Mouse (Mus musculus) CH12.LX (cell line): ENCODE data around the gene Coq7. TPM values are rescaled to one million over a fixed set of nuclear protein-coding genes. Genes with fewer than 3 reads are reported as not detected.

Experiments
- DNase-seq: peaks from one replicate; pipeline ENCODE4 v3.0.0-alpha.2; 2013; ENCODE audit errors: extremely low read depth
- H3K27ac ChIP-seq: 2 replicates; pipeline ENCODE4 v1.5.1; 2012; ENCODE audit warnings: low read depth, mild to moderate bottlenecking, control low read depth, moderate library complexity; ENCODE audit not compliant: insufficient read depth
- H3K27me3 ChIP-seq: replicated peaks from 2 replicates; pipeline ENCODE3; 2012; ENCODE audit warnings: inconsistent platforms
- H3K36me3 ChIP-seq, 2 experiments: replicated peaks in 1 of 2; 2 replicates each; pipeline versions ENCODE3 to v1.6.1; 2012; ENCODE audit warnings: inconsistent platforms in 1 of 2, low read length in 1 of 2, mild to moderate bottlenecking in 1 of 2, mixed read lengths in 1 of 2, moderate library complexity in 1 of 2; ENCODE audit not compliant: control insufficient read depth in 1 of 2, insufficient read depth in 1 of 2
- H3K4me1 ChIP-seq, 2 experiments: 2 replicates each; pipeline ENCODE4 v1.6.1; 2012; ENCODE audit warnings: inconsistent platforms in 1 of 2, moderate library complexity in 1 of 2; ENCODE audit not compliant: insufficient read depth in 2 of 2, control insufficient read depth in 1 of 2
- H3K4me2 ChIP-seq: 2 replicates; pipeline ENCODE4 v1.6.1; 2012; ENCODE audit warnings: low read depth, mild to moderate bottlenecking, control low read depth; ENCODE audit not compliant: poor library complexity, insufficient read depth, severe bottlenecking
- H3K4me3 ChIP-seq, 3 experiments: fragments of 150-350 bp in 1 of 3; sonication (generic) in 1 of 3; replicated peaks in 1 of 3; 2 replicates each; pipeline versions ENCODE3 to v1.5.1; 2011 to 2012; ENCODE audit warnings: low read depth in 2 of 3, low read length in 2 of 3, mild to moderate bottlenecking in 2 of 3, moderate library complexity in 2 of 3, control low read depth in 1 of 3, improper control_type of control experiment in 1 of 3, inconsistent platforms in 1 of 3, mixed read lengths in 1 of 3; ENCODE audit not compliant: poor library complexity in 1 of 3
- H3K79me2 ChIP-seq: replicated peaks from 2 replicates; pipeline ENCODE4 v1.6.1; 2012; ENCODE audit warnings: mild to moderate bottlenecking, moderate library complexity; ENCODE audit not compliant: control insufficient read depth, poor library complexity, insufficient read depth, severe bottlenecking; ENCODE audit errors: extremely low read depth
- H3K9ac ChIP-seq: 2 replicates; pipeline ENCODE4 v1.6.1; 2012; ENCODE audit warnings: low read depth, mild to moderate bottlenecking, control low read depth, moderate library complexity; ENCODE audit not compliant: insufficient read depth
- H3K9me3 ChIP-seq: replicated peaks from 2 replicates; pipeline ENCODE3; 2012; ENCODE audit warnings: low read length, inconsistent platforms, mixed read lengths
- BHLHE40 ChIP-seq: IDR thresholded peaks from 2 replicates; pipeline ENCODE4 v1.6.1; 2011; ENCODE audit warnings: mild to moderate bottlenecking, low read depth, low read length, improper control_type of control experiment
- CHD1 ChIP-seq: IDR thresholded peaks from 2 replicates; pipeline ENCODE4 v1.6.1; 2012; ENCODE audit warnings: low read depth, low read length, improper control_type of control experiment, inconsistent platforms
- CHD2 ChIP-seq: IDR thresholded peaks from 2 replicates; pipeline ENCODE4 v1.6.1; 2011; ENCODE audit warnings: low read length, improper control_type of control experiment
- CTCF ChIP-seq, 2 experiments: IDR thresholded peaks in 1 of 2; conservative IDR thresholded peaks in 1 of 2; 2 replicates each; pipeline ENCODE4 v1.5.1; 2011 to 2012; ENCODE audit warnings: low read depth in 2 of 2, low read length in 2 of 2, improper control_type of control experiment in 1 of 2, inconsistent platforms in 1 of 2, mild to moderate bottlenecking in 1 of 2, moderate library complexity in 1 of 2
- E2F4 ChIP-seq: IDR thresholded peaks from 2 replicates; pipeline ENCODE4 v1.6.1; 2011; ENCODE audit warnings: low read depth, low read length, improper control_type of control experiment; ENCODE audit not compliant: insufficient replicate concordance
- EP300 ChIP-seq: IDR thresholded peaks from 2 replicates; pipeline ENCODE4 v1.6.1; 2011; ENCODE audit warnings: low read length, improper control_type of control experiment
- GABPA ChIP-seq: IDR thresholded peaks from 2 replicates; pipeline ENCODE4 v1.6.1; 2012; ENCODE audit warnings: low read depth, low read length, improper control_type of control experiment, inconsistent platforms; ENCODE audit not compliant: insufficient replicate concordance
- JUN ChIP-seq: IDR thresholded peaks from 2 replicates; pipeline ENCODE4 v1.6.1; 2011; ENCODE audit warnings: low read depth, mild to moderate bottlenecking, low read length, improper control_type of control experiment, moderate library complexity; ENCODE audit not compliant: insufficient read depth
- KAT2A ChIP-seq: IDR thresholded peaks from 2 replicates; pipeline ENCODE4 v1.6.1; 2012; ENCODE audit warnings: low read length, improper control_type of control experiment, inconsistent platforms; ENCODE audit not compliant: insufficient replicate concordance
- MAFK ChIP-seq: IDR thresholded peaks from 2 replicates; pipeline ENCODE4 v1.6.1; 2011; ENCODE audit warnings: low read length, improper control_type of control experiment; ENCODE audit not compliant: insufficient replicate concordance
- MAZ ChIP-seq: IDR thresholded peaks from 2 replicates; pipeline ENCODE4 v1.6.1; 2012; ENCODE audit warnings: low read depth, mild to moderate bottlenecking, inconsistent platforms, low read length, improper control_type of control experiment, moderate library complexity
- MXI1 ChIP-seq: IDR thresholded peaks from 2 replicates; pipeline ENCODE4 v1.6.1; 2011; ENCODE audit warnings: mild to moderate bottlenecking, low read depth, low read length, improper control_type of control experiment
- MYC ChIP-seq: IDR thresholded peaks from 2 replicates; pipeline ENCODE4 v1.6.1; 2011; ENCODE audit warnings: low read depth, mild to moderate bottlenecking, improper control_type of control experiment, low read length
- NELFE ChIP-seq: IDR thresholded peaks from 2 replicates; pipeline ENCODE4 v1.6.1; 2011; ENCODE audit warnings: low read depth, low read length, improper control_type of control experiment
- NRF1 ChIP-seq: IDR thresholded peaks from 2 replicates; pipeline ENCODE4 v1.6.1; 2014; ENCODE audit warnings: low read depth, mild to moderate bottlenecking, inconsistent platforms, low read length, improper control_type of control experiment, moderate library complexity
- PAX5 ChIP-seq: IDR thresholded peaks from 2 replicates; pipeline ENCODE4 v1.6.1; 2012; ENCODE audit warnings: low read length, inconsistent platforms, mixed read lengths
- POLR2A ChIP-seq: IDR thresholded peaks from 2 replicates; pipeline ENCODE4 v1.6.1; 2011; ENCODE audit warnings: low read depth, mild to moderate bottlenecking, improper control_type of control experiment, low read length
- RAD21 ChIP-seq: IDR thresholded peaks from 2 replicates; pipeline ENCODE4 v1.6.1; 2011; ENCODE audit warnings: low read depth, mild to moderate bottlenecking, low read length, improper control_type of control experiment, moderate library complexity
- RCOR1 ChIP-seq: conservative IDR thresholded peaks from 2 replicates; pipeline ENCODE4 v1.6.1; 2012; ENCODE audit warnings: low read depth, mild to moderate bottlenecking, inconsistent platforms, low read length, improper control_type of control experiment
- SIN3A ChIP-seq: IDR thresholded peaks from 2 replicates; pipeline ENCODE4 v1.6.1; 2012; ENCODE audit warnings: low read length, improper control_type of control experiment, inconsistent platforms
- SMC3 ChIP-seq: IDR thresholded peaks from 2 replicates; pipeline ENCODE4 v1.6.1; 2011; ENCODE audit warnings: low read depth, low read length, improper control_type of control experiment
- TBP ChIP-seq: conservative IDR thresholded peaks from 2 replicates; pipeline ENCODE4 v1.6.1; 2011; ENCODE audit warnings: low read depth, low read length, improper control_type of control experiment
- TCF12 ChIP-seq: IDR thresholded peaks from 2 replicates; pipeline ENCODE4 v1.6.1; 2014; ENCODE audit warnings: low read depth, mild to moderate bottlenecking, inconsistent platforms, low read length, improper control_type of control experiment
- USF2 ChIP-seq: conservative IDR thresholded peaks from 2 replicates; pipeline ENCODE4 v1.6.1; 2011; ENCODE audit warnings: low read depth, low read length, improper control_type of control experiment
- ZC3H11A ChIP-seq: IDR thresholded peaks from 2 replicates; pipeline ENCODE4 v1.6.1; 2012; ENCODE audit warnings: low read depth, mild to moderate bottlenecking, inconsistent platforms, low read length, improper control_type of control experiment
- ZMIZ1 ChIP-seq: IDR thresholded peaks from 2 replicates; pipeline ENCODE4 v1.6.1; 2012; ENCODE audit warnings: low read depth, mild to moderate bottlenecking, inconsistent platforms, low read length, improper control_type of control experiment
- ZNF384 ChIP-seq: IDR thresholded peaks from 2 replicates; pipeline ENCODE4 v1.6.1; 2012; ENCODE audit warnings: low read depth, low read length, improper control_type of control experiment, inconsistent platforms
- dilution Hi-C: fragments of 300-500 bp; cut with MboI; formaldehyde crosslinking; loops from 2 replicates; pipeline ENCODE4 v1.14.3; 2020; ENCODE audit warnings: low sequenced_read_pairs; ENCODE audit not compliant: extremely low pct_unique_long_range_greater_than_20kb, extremely low pct_ligation_motif_present
- in situ Hi-C: fragments of 300-500 bp; cut with MboI; formaldehyde crosslinking; loops from 3 replicates; pipeline ENCODE4 v1.14.3; 2019; ENCODE audit warnings: low sequenced_read_pairs, low pct_ligation_motif_present, low pct_unique_long_range_greater_than_20kb, mixed read lengths
- polyA plus RNA-seq: library from polyadenylated mRNA; unstranded; fragments of >175 nt; gene quantifications from 2 replicates; pipeline ENCODE4 v1.2.1, GENCODE M21; 2012; ENCODE audit warnings: low read depth; ENCODE audit not compliant: insufficient read length
- total RNA-seq, 2 experiments: library from RNA; depleted of rRNA; stranded (reverse); fragments of 300-350 nt in 1 of 2; fragments of >200 nt in 1 of 2; gene quantifications; 2 replicates each; pipeline ENCODE4 v1.2.3; 2012 to 2014

Coq7 gene
- total and polyA plus RNA-seq, 3 experiments, result 38.8 to 50.4 (median 43.6) TPM

DNA sequence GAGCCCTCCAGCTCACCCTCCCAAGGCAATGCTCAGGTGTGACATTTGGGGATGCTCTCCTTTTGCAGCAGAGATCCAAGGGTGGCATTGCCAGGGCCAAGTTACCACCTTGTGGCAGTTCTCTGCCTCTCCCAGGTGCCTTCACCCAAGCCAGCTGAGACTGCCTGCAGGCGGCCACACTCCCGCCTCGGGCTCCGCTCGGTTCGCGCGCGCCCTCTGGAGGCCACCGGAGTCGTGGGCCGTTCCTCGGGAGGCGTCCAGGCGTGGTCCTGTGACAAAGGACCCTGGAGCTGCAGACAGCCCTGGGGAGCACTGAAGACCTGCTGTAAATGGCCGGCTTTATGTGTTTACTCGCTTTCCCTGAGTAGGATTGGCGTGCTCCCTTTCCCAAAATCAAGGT, 14.5 kb downstream of the Coq7 start (continued):
- TF ChIP-seq RAD21 (peak; percentile 81), PAX5 (no peak)
- TF ChIP-seq, all 38 proteins: peak for 7

DNA sequence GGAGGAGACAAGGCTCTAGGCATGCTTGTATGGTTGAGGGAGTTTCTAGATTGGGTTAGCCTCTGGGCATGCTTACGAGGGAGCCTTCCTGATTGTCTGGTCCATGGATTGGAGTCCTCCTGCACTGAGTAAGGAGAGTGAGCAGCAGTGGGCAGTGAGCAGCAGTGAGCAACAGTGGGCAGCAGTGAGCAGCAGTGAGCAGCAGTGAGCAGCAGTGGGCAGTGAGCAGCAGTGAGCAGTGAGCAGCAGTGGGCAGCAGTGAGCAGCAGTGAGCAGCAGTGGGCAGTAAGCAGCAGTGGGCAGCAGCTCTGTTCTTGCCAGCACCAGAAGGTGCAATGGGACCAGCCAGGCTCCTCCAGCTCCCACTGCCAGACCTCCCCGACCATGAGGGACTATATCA, 15.3 kb downstream of the Coq7 start:
- no peak overlapping the region for H3K4me2 ChIP-seq
- H3K27ac ChIP-seq, result no peak overlapping the region
- no peaks in the 10 kb centered on the region for H3K9me3 ChIP-seq
- DNase-seq, result no peak
- no peaks in the 10 kb centered on the region for H3K79me2 ChIP-seq
- TF ChIP-seq ZNF384, result no peak
- no peak for TF ChIP-seq CHD2
- TF ChIP-seq E2F4, result no peak
- no peak for TF ChIP-seq MXI1
- TF ChIP-seq NELFE, result 0 out of 2 replicates have a peak, but pooled peaks have one; percentile 15
- no peak for TF ChIP-seq JUN
- TF ChIP-seq MAZ, result no peak
- TF ChIP-seq SMC3, result peak; percentile 49
- TF ChIP-seq POLR2A, result no peak
- peak; percentile 6 for TF ChIP-seq RAD21
- peak in 1 of 2 experiments; percentile 81; a peak in 2 of 4 replicates for TF ChIP-seq CTCF (conservative IDR thresholded peaks at IDR 0.05 in 1 of 2, IDR thresholded peaks at IDR 0.05 in 1 of 2; ENCODE audit: low read depth in 2 of 2, low read length in 2 of 2)
- no peak for TF ChIP-seq PAX5
- TF ChIP-seq EP300, result no peak
- TF ChIP-seq TBP, result no peak
- no peak for TF ChIP-seq KAT2A
- TF ChIP-seq MYC, result no peak
- TF ChIP-seq BHLHE40, result no peak
- no peak for TF ChIP-seq RCOR1
- no peak for TF ChIP-seq MAFK
- no peak for TF ChIP-seq TCF12
- no peak for TF ChIP-seq CHD1
- H3K27me3 ChIP-seq, result no peaks in the 10 kb centered on the region
- peaks cover 0 to 6% of the 10 kb centered on the region in 2 experiments for H3K36me3 ChIP-seq
- dilution Hi-C loops, result no loop called here
- in situ Hi-C loops, result no loop called here
- peaks cover 2 to 4% of the 10 kb centered on the region in 2 experiments; a peak in 1 of 4 replicates for H3K4me1 ChIP-seq
- no peak overlapping the region for H3K9ac ChIP-seq
- H3K4me3 ChIP-seq, result no peak overlapping the region

DNA sequence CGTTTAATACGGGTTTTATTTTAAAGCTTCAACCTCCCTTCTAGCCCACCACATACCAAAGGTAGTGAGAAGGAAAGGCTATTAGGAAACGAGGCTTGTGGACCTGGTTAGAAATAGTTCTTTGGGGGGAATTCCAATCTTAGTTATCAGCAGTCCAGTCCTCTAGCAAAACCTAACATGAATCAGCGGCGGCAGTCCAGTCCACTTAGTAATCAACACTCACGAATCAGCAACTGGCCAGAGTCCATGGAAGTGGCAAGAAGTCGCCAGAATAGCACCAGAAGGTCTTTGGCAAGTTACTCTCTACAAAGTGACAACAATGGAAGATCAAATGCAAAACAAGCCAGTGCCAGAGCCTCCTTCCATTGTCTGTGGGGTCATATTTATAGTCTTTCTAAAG, 24.6 kb downstream of the Coq7 start:
- dilution Hi-C loops (no loop called here), in situ Hi-C loops (no loop called here)
- Histone ChIP-seq H3K27ac (no peak overlapping the region), H3K4me1 (peaks cover 0 to 4% of the 10 kb centered on the region in 2 experiments; a peak in 1 of 4 replicates), H3K9ac (no peak overlapping the region), H3K36me3 (no peaks in the 10 kb centered on the region), H3K9me3 (peaks cover 3% of the 10 kb centered on the region), H3K79me2 (no peaks in the 10 kb centered on the region), H3K4me3 (no peak overlapping the region), H3K27me3 (peaks cover 3% of the 10 kb centered on the region), H3K4me2 (no peak overlapping the region)
- TF ChIP-seq MXI1, result no peak
- no peak for TF ChIP-seq CHD2
- no peak for TF ChIP-seq USF2
- TF ChIP-seq JUN, result no peak
- no peak for TF ChIP-seq NRF1
- no peak for TF ChIP-seq SIN3A
- TF ChIP-seq EP300, result no peak
- TF ChIP-seq ZC3H11A, result no peak
- no peak for TF ChIP-seq RAD21
- no peak for TF ChIP-seq CTCF (conservative IDR thresholded peaks at IDR 0.05 in 1 of 2, IDR thresholded peaks at IDR 0.05 in 1 of 2; ENCODE audit: low read depth in 2 of 2, low read length in 2 of 2)
- TF ChIP-seq ZMIZ1, result no peak
- no peak for TF ChIP-seq POLR2A
- no peak for TF ChIP-seq RCOR1
- no peak for TF ChIP-seq GABPA
- TF ChIP-seq, all 38 proteins: peak for 0
- DNase-seq, result no peak
